Mouse (Mus musculus) forebrain, embryonic 13.5 days (tissue): ENCODE measurements at regions not wholly inside any gene's neighbourhood (a gene's known extent, or its start where the extent isn't known, plus 50 kb on each side); places are given as distances from the start of the nearest gene placed in this dataset.
A peak's percentile ranks its signal among the peaks of the same experiment; 100 is the strongest.

Experiments used
- ATAC-seq: fragments of 200-750 bp; cut with Nextera tagmentation; 2 replicates; pipeline ENCODE4 v1.8.0; 2017
- H3K27ac ChIP-seq: fragments of 300-500 bp; sonication (generic); 2 replicates; pipeline ENCODE4 v1.5.1; 2015; ENCODE audit warnings: inconsistent platforms, mild to moderate bottlenecking, moderate library complexity
- H3K27me3 ChIP-seq: fragments of 300-500 bp; sonication (generic); 2 replicates; pipeline ENCODE4 v1.6.1; 2015; ENCODE audit warnings: mild to moderate bottlenecking, inconsistent platforms
- H3K36me3 ChIP-seq: fragments of 300-500 bp; sonication (generic); 2 replicates; pipeline ENCODE4 v1.6.1; 2015; ENCODE audit warnings: mild to moderate bottlenecking, inconsistent platforms; ENCODE audit not compliant: poor library complexity, severe bottlenecking
- H3K4me1 ChIP-seq: fragments of 300-500 bp; sonication (generic); 2 replicates; pipeline ENCODE4 v1.6.1; 2015; ENCODE audit warnings: inconsistent platforms
- H3K4me2 ChIP-seq: fragments of 300-500 bp; sonication (generic); 2 replicates; pipeline ENCODE4 v1.6.1; 2015; ENCODE audit warnings: inconsistent platforms, mild to moderate bottlenecking, moderate library complexity
- H3K4me3 ChIP-seq: fragments of 300-500 bp; sonication (generic); 2 replicates; pipeline ENCODE4 v1.5.1; 2015; ENCODE audit warnings: mild to moderate bottlenecking, inconsistent platforms
- H3K9ac ChIP-seq: fragments of 300-500 bp; sonication (generic); 2 replicates; pipeline ENCODE4 v1.6.1; 2015; ENCODE audit warnings: mild to moderate bottlenecking, inconsistent platforms
- H3K9me3 ChIP-seq: fragments of 300-500 bp; sonication (generic); replicated peaks from 2 replicates; pipeline ENCODE4 v1.6.1; 2016; ENCODE audit warnings: inconsistent platforms
- WGBS: fragments of 180-500 bp; shearing (Covaris S2); methylation state at CpG from one replicate; pipeline ENCODE4 v1.1.7; 2015; 5-methylcytosine and 5-hydroxymethylcytosine counted together

DNA sequence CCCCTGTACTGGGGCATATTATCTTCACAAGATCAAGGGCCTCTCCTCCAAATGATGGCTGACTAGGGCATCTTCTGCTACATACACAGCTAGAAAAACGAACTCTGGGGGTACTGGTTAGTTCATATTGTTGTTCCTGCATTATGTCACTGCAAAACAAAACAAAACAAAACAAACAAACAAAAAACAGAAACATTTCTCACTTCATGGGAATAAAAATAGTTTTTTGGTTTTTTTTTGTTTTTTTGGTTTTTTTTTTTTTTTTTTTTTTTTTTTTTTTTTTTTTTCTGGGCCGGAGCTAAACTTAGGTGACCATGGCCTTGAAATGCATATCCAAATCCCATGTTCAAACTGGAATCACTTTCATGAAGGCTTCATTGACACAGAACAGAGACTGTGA is 1184.4 kb downstream of the Efna5 start:
- H3K36me3 ChIP-seq, result no peaks in the 10 kb centered on the region
- H3K9ac ChIP-seq, result no peak overlapping the region
- no peak for ATAC-seq
- no peak overlapping the region for H3K27ac ChIP-seq
- H3K9me3 ChIP-seq, result no peaks in the 10 kb centered on the region
- H3K4me3 ChIP-seq, result no peak overlapping the region
- H3K4me2 ChIP-seq, result no peak overlapping the region
- H3K27me3 ChIP-seq, result no peaks in the 10 kb centered on the region
- 94% methylated on average over 2 of the region's 2 CpGs for WGBS
- no peaks in the 10 kb centered on the region for H3K4me1 ChIP-seq

- 67% methylated on average over 4 of the region's 4 CpGs for WGBS
- no peak for ATAC-seq
Measured at GRCm38 (mm10) chr17:61686325-61686724, 1194.8 kb downstream of the Efna5 start.

GRCm38 (mm10) chr17:61684524-61684923 is 1196.6 kb downstream of the Efna5 start:
- no peak for ATAC-seq
- 93% methylated on average over 1 of the region's 1 CpGs for WGBS
- no peaks in the 10 kb centered on the region for H3K9me3 ChIP-seq
- no peak overlapping the region for H3K4me3 ChIP-seq
- H3K36me3 ChIP-seq, result no peaks in the 10 kb centered on the region
- no peak overlapping the region for H3K27ac ChIP-seq
- H3K9ac ChIP-seq, result no peak overlapping the region
- H3K4me1 ChIP-seq, result no peaks in the 10 kb centered on the region
- no peak overlapping the region for H3K4me2 ChIP-seq
- no peaks in the 10 kb centered on the region for H3K27me3 ChIP-seq

More at GRCm38 (mm10) chr17:61686325-61686724, 1194.8 kb downstream of the Efna5 start:
- Histone ChIP-seq H3K9ac (no peak overlapping the region), H3K27me3 (no peaks in the 10 kb centered on the region), H3K4me3 (no peak overlapping the region), H3K9me3 (no peaks in the 10 kb centered on the region), H3K4me2 (no peak overlapping the region), H3K27ac (no peak overlapping the region), H3K36me3 (no peaks in the 10 kb centered on the region), H3K4me1 (no peaks in the 10 kb centered on the region)

- H3K4me2 ChIP-seq, result no peak overlapping the region
- H3K4me3 ChIP-seq, result no peak overlapping the region
- no peak overlapping the region for H3K9ac ChIP-seq
- no peaks in the 10 kb centered on the region for H3K4me1 ChIP-seq
- ATAC-seq, result no peak
- H3K27ac ChIP-seq, result no peak overlapping the region
- H3K27me3 ChIP-seq, result no peaks in the 10 kb centered on the region
- H3K9me3 ChIP-seq, result no peaks in the 10 kb centered on the region
- WGBS, result 93% methylated on average over 1 of the region's 1 CpGs
- no peaks in the 10 kb centered on the region for H3K36me3 ChIP-seq
Measured at GRCm38 (mm10) chr17:61670651-61671050, 1210.5 kb downstream of the Efna5 start.

GRCm38 (mm10) chr17:61667428-61667827 is 1213.7 kb downstream of the Efna5 start:
- Histone ChIP-seq H3K4me2 (no peak overlapping the region), H3K9ac (no peak overlapping the region), H3K4me1 (no peaks in the 10 kb centered on the region), H3K4me3 (no peak overlapping the region), H3K36me3 (no peaks in the 10 kb centered on the region), H3K27me3 (no peaks in the 10 kb centered on the region), H3K9me3 (no peaks in the 10 kb centered on the region), H3K27ac (no peak overlapping the region)
- no peak for ATAC-seq

DNA sequence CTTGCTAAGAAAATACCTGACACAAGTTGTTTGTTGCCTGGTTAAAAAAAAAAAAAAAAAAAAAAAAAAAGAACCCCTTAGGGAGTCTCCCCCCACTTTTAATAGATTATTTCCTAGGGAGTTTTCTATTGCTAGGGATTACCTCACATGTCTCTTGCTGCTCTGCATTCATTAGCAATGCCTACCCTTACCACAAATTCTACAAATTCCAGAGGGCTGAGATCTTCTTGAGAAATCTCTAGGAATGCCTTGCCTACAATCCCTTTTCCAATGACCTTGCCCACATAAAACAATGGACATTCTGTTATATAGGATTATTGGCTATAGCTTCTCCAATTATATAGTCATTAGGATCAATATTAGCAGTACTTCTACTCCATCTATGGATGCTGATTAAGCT is 1216.2 kb downstream of the Efna5 start:
- no peak overlapping the region for H3K9ac ChIP-seq
- H3K27me3 ChIP-seq, result no peaks in the 10 kb centered on the region
- ATAC-seq, result no peak
- no peaks in the 10 kb centered on the region for H3K9me3 ChIP-seq
- H3K4me3 ChIP-seq, result no peak overlapping the region
- no peak overlapping the region for H3K27ac ChIP-seq
- no peaks in the 10 kb centered on the region for H3K4me1 ChIP-seq
- H3K4me2 ChIP-seq, result no peak overlapping the region
- H3K36me3 ChIP-seq, result no peaks in the 10 kb centered on the region

DNA sequence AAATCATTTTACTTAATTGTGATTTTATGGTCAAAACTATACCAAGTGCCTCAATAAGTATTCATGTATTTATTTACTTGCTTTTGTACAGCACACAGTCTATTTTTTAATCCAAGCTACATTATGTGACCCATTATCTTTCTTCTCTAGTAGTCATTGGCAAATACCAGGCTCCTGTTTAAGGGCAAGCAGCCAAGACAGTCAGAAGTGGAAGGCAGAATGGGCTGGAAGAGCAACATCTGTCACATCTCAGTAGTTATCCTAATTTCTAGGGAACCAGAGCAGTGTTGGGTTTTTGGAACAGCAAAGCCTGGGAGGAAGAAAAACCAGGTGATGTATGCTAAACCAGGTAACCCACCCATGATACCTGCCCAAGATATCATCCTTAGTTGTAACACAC is 1233.5 kb downstream of the Efna5 start:
- H3K9me3 ChIP-seq, result no peaks in the 10 kb centered on the region
- no peak overlapping the region for H3K27ac ChIP-seq
- H3K4me1 ChIP-seq, result no peaks in the 10 kb centered on the region
- no peak overlapping the region for H3K9ac ChIP-seq
- H3K4me2 ChIP-seq, result no peak overlapping the region
- no peak for ATAC-seq
- H3K27me3 ChIP-seq, result no peaks in the 10 kb centered on the region
- no peak overlapping the region for H3K4me3 ChIP-seq
- H3K36me3 ChIP-seq, result no peaks in the 10 kb centered on the region

DNA sequence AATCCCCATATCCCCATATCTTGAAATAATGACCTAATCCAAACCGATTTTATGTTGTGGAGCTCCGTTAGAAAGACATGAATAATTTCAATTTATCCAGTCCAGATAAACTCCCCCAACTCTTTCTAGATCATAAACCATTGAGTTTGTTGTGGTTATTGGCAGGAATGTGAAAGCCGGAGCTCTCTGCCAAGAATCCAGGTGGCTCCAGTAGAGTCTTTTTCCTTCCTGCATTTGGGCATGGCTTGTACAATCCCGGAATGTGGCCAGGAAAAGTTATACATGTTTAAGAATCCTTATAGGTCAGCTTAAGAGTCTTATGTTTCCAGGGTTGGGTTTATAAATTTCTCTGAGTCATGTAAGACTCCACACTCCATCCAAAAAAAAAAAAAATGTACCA is 1272.8 kb downstream of the Efna5 start:
- 90% methylated on average over 4 of the region's 4 CpGs for WGBS
- no peak for ATAC-seq

GRCm38 (mm10) chr17:61606729-61607481 is 1274.2 kb downstream of the Efna5 start:
- H3K4me2 ChIP-seq, result no peak overlapping the region; the same call in 1 of the 2 replicates

More for the DNA sequence above, 1272.8 kb downstream of the Efna5 start:
- Histone ChIP-seq H3K4me3 (no peak overlapping the region), H3K9ac (no peak overlapping the region), H3K9me3 (no peaks in the 10 kb centered on the region), H3K27me3 (no peaks in the 10 kb centered on the region), H3K27ac (no peak overlapping the region), H3K4me2 (no peak overlapping the region), H3K4me1 (peaks cover 9% of the 10 kb centered on the region; the same call in 1 of the 2 replicates), H3K36me3 (no peaks in the 10 kb centered on the region)

DNA sequence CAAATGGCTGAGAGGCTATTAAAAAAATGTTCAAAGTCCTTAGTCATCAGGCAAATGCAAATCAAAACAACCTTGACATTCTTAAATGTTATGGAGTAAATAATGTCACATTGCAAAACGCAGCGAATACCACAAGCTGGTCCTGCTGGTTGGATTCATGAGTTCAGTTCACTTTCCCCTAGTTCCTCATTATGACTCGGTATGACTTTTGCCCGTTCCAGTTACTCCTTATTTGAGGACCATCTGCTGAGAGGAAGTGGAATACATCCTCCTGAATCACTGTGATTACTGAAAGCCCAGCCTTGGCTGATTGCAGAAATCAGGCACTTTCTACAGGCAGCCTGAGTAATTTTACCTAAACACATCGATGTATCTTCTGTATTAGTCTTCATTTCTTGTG is 1276.9 kb downstream of the Efna5 start:
- Histone ChIP-seq H3K9me3 (no peaks in the 10 kb centered on the region), H3K9ac (no peak overlapping the region), H3K4me3 (no peak overlapping the region), H3K27me3 (no peaks in the 10 kb centered on the region), H3K4me2 (no peak overlapping the region), H3K36me3 (no peaks in the 10 kb centered on the region), H3K27ac (no peak overlapping the region), H3K4me1 (peaks cover 9% of the 10 kb centered on the region; the same call in 1 of the 2 replicates)
- 89% methylated on average over 5 of the region's 5 CpGs for WGBS
- ATAC-seq, result no peak

More at GRCm38 (mm10) chr17:61606729-61607481, 1274.2 kb downstream of the Efna5 start:
- no peaks in the 10 kb centered on the region for H3K36me3 ChIP-seq
- H3K27ac ChIP-seq, result no peak overlapping the region
- peak; percentile 90 for ATAC-seq
- H3K27me3 ChIP-seq, result no peaks in the 10 kb centered on the region
- H3K9ac ChIP-seq, result no peak overlapping the region
- H3K4me3 ChIP-seq, result no peak overlapping the region
- H3K4me1 ChIP-seq, result peaks cover 9% of the 10 kb centered on the region; the same call in 1 of the 2 replicates
- H3K9me3 ChIP-seq, result no peaks in the 10 kb centered on the region
- WGBS, result 58% methylated on average over 14 of the region's 14 CpGs

DNA sequence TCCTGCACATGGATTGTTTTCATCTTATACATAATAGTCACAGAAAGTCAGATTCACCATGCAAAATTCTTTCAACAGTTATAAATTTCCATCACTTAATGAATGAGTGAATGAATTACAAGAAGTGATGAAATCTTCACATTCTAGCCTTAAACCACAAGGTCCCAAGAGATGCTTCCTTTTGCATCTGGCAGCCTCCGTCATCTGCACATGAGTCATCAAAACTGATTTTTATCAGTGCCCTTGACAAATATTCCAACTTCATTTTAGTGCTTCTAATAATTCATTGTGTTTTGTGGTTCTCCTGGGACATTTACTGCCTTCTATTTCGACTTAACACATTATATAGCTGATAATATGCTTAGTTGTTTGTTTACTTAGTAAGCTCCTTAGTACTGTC is 1291.9 kb downstream of the Efna5 start:
- Histone ChIP-seq H3K4me2 (no peak overlapping the region), H3K4me1 (no peaks in the 10 kb centered on the region), H3K9ac (no peak overlapping the region), H3K36me3 (no peaks in the 10 kb centered on the region), H3K27ac (no peak overlapping the region), H3K4me3 (no peak overlapping the region), H3K27me3 (no peaks in the 10 kb centered on the region), H3K9me3 (no peaks in the 10 kb centered on the region)
- no peak for ATAC-seq
- whole genome bisulfite sequencing, result 73% methylated on average over 2 of the region's 2 CpGs

GRCm38 (mm10) chr17:61578895-61579294 is 1302.2 kb downstream of the Efna5 start:
- 74% methylated on average over 3 of the region's 3 CpGs for WGBS
- Histone ChIP-seq H3K4me3 (no peak overlapping the region), H3K27ac (no peak overlapping the region), H3K9me3 (no peaks in the 10 kb centered on the region), H3K4me2 (no peak overlapping the region), H3K9ac (no peak overlapping the region), H3K36me3 (no peaks in the 10 kb centered on the region), H3K4me1 (no peaks in the 10 kb centered on the region), H3K27me3 (no peaks in the 10 kb centered on the region)
- 0 out of 2 replicates have a peak, but pooled peaks have one; percentile 58 for ATAC-seq

- no peaks in the 10 kb centered on the region for H3K36me3 ChIP-seq
- H3K27ac ChIP-seq, result no peak overlapping the region
- no peak overlapping the region for H3K4me2 ChIP-seq
- H3K4me1 ChIP-seq, result no peaks in the 10 kb centered on the region
- no peaks in the 10 kb centered on the region for H3K27me3 ChIP-seq
- no peak overlapping the region for H3K9ac ChIP-seq
- ATAC-seq, result no peak
- WGBS, result 43% methylated on average over 3 of the region's 3 CpGs
- no peaks in the 10 kb centered on the region for H3K9me3 ChIP-seq
- no peak overlapping the region for H3K4me3 ChIP-seq
Measured at GRCm38 (mm10) chr17:61570933-61571332, 1310.2 kb downstream of the Efna5 start.
